Mouse (Mus musculus) C2C12 (cell line): Measurements from ENCODE around the gene Prrt4. TPM values are rescaled to one million over a fixed set of nuclear protein-coding genes. Genes with fewer than 3 reads are reported as not detected.

Experiments used
- H3K27me3 ChIP-seq: one replicate; pipeline ENCODE4 v1.6.1; 2011; ENCODE audit not compliant: control insufficient read depth, insufficient read depth, insufficient read length
- H3K36me3 ChIP-seq: one replicate; pipeline ENCODE4 v1.6.1; 2011; ENCODE audit not compliant: control insufficient read depth, insufficient read depth
- H3K4me3 ChIP-seq: one replicate; pipeline ENCODE4 v1.5.1; 2011; ENCODE audit warnings: mild to moderate bottlenecking, control low read depth; ENCODE audit not compliant: poor library complexity, insufficient read depth, severe bottlenecking
- H3K79me2 ChIP-seq: one replicate; pipeline ENCODE4 v1.6.1; 2011; ENCODE audit not compliant: control insufficient read depth, insufficient read depth
- H3K79me3 ChIP-seq: one replicate; pipeline ENCODE4 v1.6.1; 2011; ENCODE audit warnings: low read depth, control low read depth
- H3ac ChIP-seq: one replicate; pipeline ENCODE3; 2011; ENCODE audit warnings: low read depth; ENCODE audit not compliant: control insufficient read depth, insufficient read length
- CEBPB ChIP-seq: IDR thresholded peaks from one replicate; pipeline ENCODE4 v1.6.1; 2011; ENCODE audit warnings: low read depth, mild to moderate bottlenecking, control low read depth, moderate library complexity
- CTCF ChIP-seq: IDR thresholded peaks from one replicate; pipeline ENCODE4 v1.5.1; 2011; ENCODE audit not compliant: control insufficient read depth, insufficient read depth, insufficient read length
- FOSL1 ChIP-seq: IDR thresholded peaks from one replicate; pipeline ENCODE4 v1.8.0; 2011; ENCODE audit warnings: mild to moderate bottlenecking, low read length; ENCODE audit not compliant: poor library complexity, insufficient read depth, severe bottlenecking
- MAX ChIP-seq: IDR thresholded peaks from one replicate; pipeline ENCODE4 v1.6.1; 2011; ENCODE audit warnings: mild to moderate bottlenecking, control low read depth
- MYOD1 ChIP-seq: IDR thresholded peaks from one replicate; pipeline ENCODE4 v1.6.1; 2011; ENCODE audit warnings: low read depth; ENCODE audit not compliant: control insufficient read depth, insufficient read length
- MYOG ChIP-seq: IDR thresholded peaks from one replicate; pipeline ENCODE4 v1.6.1; 2011; ENCODE audit not compliant: control insufficient read depth, insufficient read length; ENCODE audit errors: extremely low read depth
- USF1 ChIP-seq: IDR thresholded peaks from one replicate; pipeline ENCODE4 v1.6.1; 2011; ENCODE audit warnings: low read depth, mild to moderate bottlenecking, control low read depth, moderate library complexity
- polyA plus RNA-seq: library from polyadenylated mRNA; unstranded; fragments of >200 nt; fragmentation: generic; extraction: Trizol; gene quantifications from one replicate; pipeline ENCODE4 v1.2.1, GENCODE M21; 2012; ENCODE audit warnings: missing spikeins

Prrt4 gene
- polyA plus RNA-seq, 1 experiment: 0.09 TPM

DNA sequence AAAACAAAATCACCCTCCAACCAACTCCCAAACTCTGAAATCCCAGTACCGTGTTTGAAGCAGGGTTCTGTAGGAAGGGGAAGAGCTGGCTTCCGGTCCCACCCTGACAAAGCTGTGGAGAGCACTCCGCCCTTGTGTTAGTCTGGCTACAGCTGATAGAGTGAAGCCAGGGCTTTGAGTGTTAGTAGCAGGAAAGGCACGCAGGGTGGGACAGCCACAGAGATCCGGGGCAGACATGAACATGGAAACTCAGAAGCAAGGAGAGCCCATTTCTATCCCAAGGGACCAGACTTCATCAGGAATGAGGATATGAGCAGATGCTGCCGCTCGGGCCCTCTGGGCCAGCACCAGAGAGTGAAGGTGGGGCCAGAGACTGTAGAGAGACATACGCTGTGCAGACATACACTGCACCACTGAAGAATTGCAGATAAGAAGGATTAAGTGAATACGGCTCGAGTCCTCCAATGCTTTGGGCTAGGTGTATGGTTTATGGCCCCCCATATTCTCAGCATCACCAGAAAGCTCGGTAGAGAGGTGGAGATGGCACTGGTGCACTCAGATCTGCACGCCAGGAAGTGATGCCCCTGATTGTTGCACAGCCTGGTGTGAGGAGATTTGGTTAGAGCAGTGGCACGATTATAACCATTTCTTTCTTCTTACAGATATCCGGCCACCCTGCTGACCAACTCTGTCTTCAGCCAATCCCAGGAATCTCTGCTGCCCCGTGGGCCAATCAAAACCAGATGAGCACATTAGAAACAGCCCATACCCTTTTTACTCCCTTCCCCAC is 14.8 kb upstream of the Prrt4 start:
- Histone ChIP-seq H3K36me3 (no peaks in the 10 kb centered on the region), H3K27me3 (no peaks in the 10 kb centered on the region), H3K79me3 (no peaks in the 10 kb centered on the region), H3K4me3 (no peak overlapping the region), H3ac (no peak overlapping the region), H3K79me2 (no peaks in the 10 kb centered on the region)
- no peak for TF ChIP-seq CEBPB
- no peak for TF ChIP-seq FOSL1
- no peak for TF ChIP-seq MYOD1
- no peak for TF ChIP-seq MYOG
- no peak for TF ChIP-seq CTCF
- no peak for TF ChIP-seq MAX
- no peak for TF ChIP-seq USF1

- no peaks in the 10 kb centered on the region for H3K79me2 ChIP-seq
- H3K36me3 ChIP-seq: no peaks in the 10 kb centered on the region
- H3ac ChIP-seq: no peak overlapping the region
- no peak for TF ChIP-seq MAX
- TF ChIP-seq USF1: no peak
- TF ChIP-seq CEBPB: no peak
- no peak for TF ChIP-seq FOSL1
- TF ChIP-seq MYOG: no peak
- no peak for TF ChIP-seq MYOD1
- no peak for TF ChIP-seq CTCF
- no peak overlapping the region for H3K4me3 ChIP-seq
- H3K27me3 ChIP-seq: peaks cover 3% of the 10 kb centered on the region
- no peaks in the 10 kb centered on the region for H3K79me3 ChIP-seq
These were observed 8.6 kb upstream of the Prrt4 start for GRCm38 (mm10) chr6:29187936-29188335.

DNA sequence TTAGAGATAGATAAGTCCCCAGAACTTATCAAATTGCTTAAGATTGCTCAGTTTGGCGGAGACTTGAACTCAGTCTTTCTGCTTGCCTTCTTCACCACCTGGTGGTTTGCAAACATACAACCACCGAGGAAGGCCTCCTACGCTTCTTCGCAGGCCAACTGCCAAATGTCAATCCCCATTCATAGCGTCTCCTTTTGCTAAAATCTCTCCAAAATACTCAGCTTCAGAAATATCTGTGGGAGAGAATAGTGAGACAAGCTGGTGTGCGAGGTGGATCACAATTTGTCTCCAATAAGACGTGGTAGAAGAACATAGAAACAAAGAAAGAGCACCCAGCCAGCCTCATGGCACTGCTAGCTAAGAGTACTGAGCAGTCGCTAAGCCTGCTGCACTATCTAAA is 459 bp upstream of the Prrt4 start:
- Histone ChIP-seq H3K36me3 (no peaks in the 10 kb centered on the region), H3K79me2 (no peaks in the 10 kb centered on the region), H3K79me3 (no peaks in the 10 kb centered on the region), H3K27me3 (peaks cover 53% of the 10 kb centered on the region), H3K4me3 (no peak overlapping the region), H3ac (no peak overlapping the region)
- no peak for TF ChIP-seq MAX
- TF ChIP-seq MYOG: no peak
- TF ChIP-seq CTCF: no peak
- no peak for TF ChIP-seq FOSL1
- TF ChIP-seq MYOD1: no peak
- TF ChIP-seq USF1: no peak
- TF ChIP-seq CEBPB: no peak

DNA sequence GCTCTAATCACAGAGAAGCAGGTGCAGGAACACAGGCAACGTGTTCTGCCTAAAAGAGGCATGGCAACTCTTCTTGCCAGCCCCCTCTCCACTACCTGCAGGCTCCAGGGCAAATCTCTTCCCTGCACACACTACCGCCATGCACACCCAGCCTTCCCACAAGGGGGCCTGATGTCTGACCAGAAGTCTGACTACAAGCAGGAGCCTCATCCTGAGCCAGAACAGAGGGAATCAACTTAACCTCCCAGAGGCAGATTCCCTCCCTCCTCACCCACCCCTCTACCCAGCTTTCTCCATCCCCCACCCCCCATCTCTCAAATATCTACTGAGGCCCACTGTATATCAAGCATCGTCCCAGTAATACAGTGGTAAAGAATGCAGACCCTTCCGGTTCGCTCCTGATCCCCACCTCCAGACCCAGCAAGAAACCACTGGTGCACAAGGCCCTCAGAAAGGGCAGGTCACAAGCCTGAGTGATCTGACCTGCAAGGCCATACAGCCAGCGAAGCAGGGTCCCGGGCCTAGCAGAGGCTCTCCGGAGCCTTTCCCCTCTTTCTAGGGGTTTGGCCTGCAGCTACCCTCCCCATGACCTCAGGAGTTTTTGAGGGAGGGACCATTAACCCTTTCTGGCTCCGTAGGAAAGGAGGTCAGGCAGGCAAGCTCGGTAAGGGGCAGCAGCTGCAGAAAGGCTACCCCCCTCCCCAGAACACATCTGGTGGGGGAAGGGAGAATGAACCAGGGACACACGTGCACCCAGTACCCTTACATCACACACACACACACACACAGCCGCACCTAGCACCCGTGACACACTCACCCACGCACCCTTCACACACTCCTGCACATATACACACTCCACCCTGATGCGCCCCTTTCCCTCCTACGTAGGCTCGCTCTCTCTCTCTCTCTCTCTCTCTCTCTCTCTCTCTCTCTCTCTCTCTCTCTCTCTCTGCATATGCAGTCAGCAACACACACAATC is 1.2 kb downstream of the Prrt4 start:
- TF ChIP-seq MYOG: no peak
- no peak for TF ChIP-seq MYOD1
- TF ChIP-seq MAX: no peak
- no peak for TF ChIP-seq FOSL1
- no peak for TF ChIP-seq CEBPB
- TF ChIP-seq USF1: no peak
- no peak for TF ChIP-seq CTCF

GRCm38 (mm10) chr6:29175113-29175512 is 4.3 kb downstream of the Prrt4 start:
- no peaks in the 10 kb centered on the region for H3K36me3 ChIP-seq
- peaks cover 69% of the 10 kb centered on the region for H3K27me3 ChIP-seq
- TF ChIP-seq MAX (no peak), FOSL1 (no peak), CEBPB (no peak), MYOD1 (no peak)
- no peak overlapping the region for H3ac ChIP-seq
- no peak overlapping the region for H3K4me3 ChIP-seq
- no peaks in the 10 kb centered on the region for H3K79me3 ChIP-seq
- H3K79me2 ChIP-seq: no peaks in the 10 kb centered on the region

More for the DNA sequence above, 1.2 kb downstream of the Prrt4 start:
- H3K79me2 ChIP-seq: no peaks in the 10 kb centered on the region
- H3K27me3 ChIP-seq: peaks cover 65% of the 10 kb centered on the region
- H3ac ChIP-seq: no peak overlapping the region
- H3K79me3 ChIP-seq: no peaks in the 10 kb centered on the region
- no peak overlapping the region for H3K4me3 ChIP-seq
- H3K36me3 ChIP-seq: no peaks in the 10 kb centered on the region
